Mouse (Mus musculus): ENCODE measurements around the gene Bloc1s2.

Gene Bloc1s2

DNA sequence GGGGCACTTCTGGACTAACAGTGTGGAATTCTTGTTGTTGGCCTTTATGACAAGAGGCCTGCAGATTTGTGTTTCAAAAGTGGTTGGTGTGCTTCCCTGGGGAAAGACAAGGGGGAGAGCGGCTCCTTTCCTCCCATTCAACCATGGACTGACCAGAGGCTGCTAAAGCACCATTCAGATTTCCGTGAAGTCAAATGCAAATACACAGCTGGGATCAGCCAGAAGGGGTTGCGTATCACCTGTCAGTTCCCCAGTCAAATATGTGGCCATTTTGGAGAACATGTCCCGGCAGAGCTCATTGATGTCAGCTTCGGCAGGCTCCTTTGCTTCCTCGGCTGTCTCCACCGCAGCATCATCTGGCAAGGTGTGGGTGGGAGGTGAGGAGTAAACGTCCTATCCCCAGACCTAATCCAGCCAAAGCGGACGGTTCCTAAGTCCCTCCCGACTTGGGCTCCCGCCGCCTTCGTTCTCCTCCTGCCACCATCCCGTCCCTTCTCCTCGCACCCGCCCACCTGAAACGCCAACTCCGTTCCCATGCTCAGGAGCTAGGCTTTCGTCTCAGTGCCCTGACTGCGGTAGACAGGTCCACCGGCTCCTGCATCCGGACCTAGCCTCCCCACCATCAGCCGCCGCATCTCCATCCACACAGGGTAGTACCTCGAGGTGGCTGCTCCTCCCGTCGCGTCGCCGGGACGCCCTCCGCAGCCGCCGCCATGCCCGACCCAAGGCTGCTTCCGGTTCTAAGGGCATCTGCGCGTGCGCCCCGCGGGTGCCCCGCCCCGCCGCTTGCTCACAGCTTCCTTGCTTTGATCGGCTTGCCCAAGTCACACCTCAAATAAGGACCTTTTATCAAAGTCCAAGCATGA lies at the start of gene Bloc1s2:
Gene Bloc1s2 (minus strand): TSS at position 745 of the 866 bp plus-strand sequence.
- DNase-seq, result peak; percentile 90

DNA sequence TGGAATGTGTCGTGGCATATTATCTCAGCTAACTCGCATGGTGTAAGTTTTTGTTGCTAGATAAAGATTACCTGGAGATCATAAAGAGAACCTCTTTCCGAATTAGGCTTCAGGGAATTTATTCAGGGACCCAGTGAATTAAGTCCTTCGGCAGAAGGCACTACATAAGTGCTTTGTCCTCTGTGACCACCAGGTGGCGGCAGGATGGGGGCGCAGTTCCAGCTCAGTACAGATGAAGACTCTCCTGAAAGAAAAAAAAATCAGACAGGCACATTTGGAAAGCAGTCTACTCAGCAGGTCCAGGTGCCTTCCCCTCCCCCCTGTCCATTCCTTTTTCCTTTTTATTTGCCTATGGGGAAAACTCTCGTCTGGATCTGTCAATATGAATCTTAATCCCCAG lies 48.9 kb upstream of the Bloc1s2 start:
- DNase-seq, result peak; percentile 78

DNA sequence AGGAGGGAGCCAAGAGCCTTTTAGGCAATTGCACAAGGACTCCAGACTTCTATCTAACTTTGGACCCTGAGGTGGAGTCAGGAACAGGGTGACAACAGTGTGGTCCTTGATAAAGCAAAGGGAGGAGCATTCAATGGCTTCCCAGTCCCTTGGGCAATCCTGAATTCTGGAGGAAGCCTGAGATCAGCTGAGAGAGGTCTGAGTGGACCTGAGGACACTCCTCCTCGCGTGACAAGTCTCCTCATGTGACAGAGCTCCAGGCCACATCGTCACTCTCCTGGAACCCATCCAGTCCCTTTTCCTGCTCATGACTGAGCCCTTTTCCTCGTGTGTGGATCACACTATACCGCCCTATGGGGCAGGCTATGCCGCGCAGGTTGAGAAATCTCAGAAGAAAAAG lies 47.7 kb upstream of the Bloc1s2 start:
- no peak for DNase-seq

DNA sequence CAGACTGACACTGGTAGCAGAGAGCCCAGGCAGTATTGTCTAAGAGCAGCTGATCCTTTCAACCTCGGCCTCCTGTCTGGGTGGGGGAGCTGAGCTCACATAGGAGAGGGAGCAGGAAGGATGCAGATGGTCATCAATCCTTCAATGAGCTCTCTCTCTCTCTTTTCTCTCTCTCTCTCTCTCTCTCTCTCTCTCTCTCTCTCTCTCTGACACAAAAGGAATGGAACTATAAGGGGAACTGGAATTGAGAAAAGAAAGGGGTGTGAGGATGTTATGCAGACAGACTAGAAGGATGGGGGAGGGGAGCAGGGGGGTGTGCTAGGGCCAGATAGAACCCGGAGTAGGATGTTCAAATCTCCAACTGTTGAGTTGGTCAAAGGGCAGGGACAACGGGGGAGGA lies 46.1 kb upstream of the Bloc1s2 start, which contains the start of gene Pkd2l1:
Gene Pkd2l1 (minus strand): TSS at position 101 of the 400 bp plus-strand sequence.
- no peak for DNase-seq

DNA sequence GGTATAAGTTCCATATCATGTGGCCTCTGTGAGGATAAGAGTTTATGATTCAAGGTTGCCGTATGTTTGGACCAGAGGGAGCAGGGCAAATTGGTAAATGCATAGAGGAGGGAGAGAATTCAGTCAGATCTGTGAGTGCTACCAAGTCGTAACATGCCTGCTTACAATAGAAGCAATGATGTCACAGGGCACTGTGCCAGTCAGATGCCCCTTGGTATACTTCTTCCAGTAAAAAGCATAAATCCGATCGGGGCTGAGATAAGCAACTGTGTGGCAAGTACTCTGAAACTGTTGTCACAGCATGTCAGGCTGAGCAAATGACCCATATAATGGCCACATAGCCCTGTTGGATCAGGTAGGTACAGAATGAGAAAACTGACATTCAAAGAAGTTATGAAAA lies 42.8 kb upstream of the Bloc1s2 start:
- no peak for DNase-seq

DNA sequence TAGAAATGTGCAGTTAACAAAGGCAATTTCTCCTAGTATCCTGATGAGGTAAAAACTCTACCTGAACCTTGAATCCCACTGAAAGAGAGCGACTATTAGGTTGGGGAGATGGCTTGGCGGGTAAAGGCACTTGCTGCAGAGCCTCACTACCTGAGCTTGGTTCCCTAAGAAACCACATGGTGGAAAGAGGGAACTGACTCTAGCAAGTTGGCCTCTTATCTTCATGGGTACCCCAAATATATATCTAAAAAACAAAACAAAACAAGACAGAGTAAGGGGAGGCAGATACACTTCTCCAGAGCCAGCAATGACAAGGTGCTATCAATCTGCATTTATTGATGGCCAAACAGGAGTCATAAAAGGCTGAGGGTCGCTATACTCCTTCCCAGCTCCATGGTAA lies 37.7 kb upstream of the Bloc1s2 start:
- DNase-seq, result no peak

DNA sequence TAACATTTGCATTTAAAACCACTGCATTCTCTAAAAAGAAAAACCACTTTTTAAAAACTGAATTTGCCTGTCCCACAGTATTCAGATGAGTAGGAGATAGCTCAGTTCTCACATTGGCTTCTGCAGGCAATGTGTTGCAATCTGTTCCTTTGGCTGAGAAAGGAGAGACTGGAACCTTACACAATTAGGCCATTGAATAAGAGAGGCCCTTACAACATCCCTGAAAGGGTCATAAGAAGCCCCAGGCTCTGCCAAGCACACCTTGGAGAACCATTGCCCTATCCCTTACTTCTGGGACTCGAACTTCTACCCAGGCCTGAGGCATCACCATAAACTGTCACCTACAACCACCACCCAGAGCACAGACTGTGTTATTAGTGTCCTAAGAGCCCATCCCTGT lies 34.3 kb upstream of the Bloc1s2 start:
- DNase-seq, result no peak

DNA sequence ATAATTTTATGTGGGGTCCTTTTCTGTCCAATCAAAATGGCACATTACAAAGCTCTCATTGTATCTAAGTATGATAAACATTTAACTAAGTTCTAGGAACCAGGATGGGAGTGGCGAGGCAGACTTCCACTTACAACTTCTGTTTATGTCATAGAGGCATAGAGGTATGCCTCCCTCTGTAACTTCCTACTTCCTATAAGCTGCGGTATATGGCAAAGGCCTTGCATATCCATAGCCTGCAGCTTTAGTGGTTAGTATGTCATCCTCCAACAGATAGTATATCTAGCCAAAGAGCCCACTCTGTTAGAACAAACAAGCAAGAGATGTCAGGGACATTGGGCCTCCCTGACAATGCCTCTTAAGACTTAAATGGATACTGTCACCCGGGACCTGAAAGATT lies 30.5 kb upstream of the Bloc1s2 start:
- no peak for DNase-seq

DNA sequence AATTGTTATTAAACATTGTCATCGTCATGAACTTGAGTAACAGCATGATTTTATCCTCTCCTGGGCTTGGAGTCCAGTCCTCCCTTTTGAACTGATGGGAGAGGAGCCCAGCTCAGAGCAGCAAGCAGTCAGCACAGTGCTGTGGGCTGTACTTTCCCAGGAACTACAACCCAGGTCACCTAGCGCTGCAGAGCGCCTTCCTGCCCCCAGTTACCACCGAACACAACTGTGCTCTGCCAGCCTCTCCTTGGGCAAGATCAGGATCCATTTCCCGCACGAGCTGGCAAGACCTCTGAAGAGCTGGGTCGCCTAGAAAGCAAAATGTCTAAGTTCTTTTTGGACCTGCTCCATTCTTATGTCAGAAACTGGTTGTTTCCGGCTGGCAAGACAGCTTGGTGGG lies 28.6 kb upstream of the Bloc1s2 start:
- DNase-seq, result no peak

DNA sequence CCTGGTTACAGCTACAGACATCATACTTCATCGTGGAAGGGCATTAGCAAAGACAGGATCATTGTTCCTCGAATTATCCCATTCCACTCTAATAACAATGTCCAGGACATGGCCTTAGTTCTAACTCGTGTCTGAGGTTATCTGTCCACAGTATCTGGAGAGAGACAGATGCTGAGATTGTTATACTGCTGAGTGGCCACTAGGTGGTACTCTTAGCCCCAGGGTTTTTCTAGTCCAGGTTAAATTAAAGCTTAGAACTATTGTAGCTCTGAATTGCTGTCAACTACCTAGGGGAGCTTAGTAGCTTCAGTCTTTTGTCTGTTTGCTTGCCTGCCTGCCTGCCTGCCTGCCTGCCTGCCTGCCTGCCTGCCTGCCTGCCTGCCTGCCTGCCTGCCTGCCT lies 15.3 kb upstream of the Bloc1s2 start:
- DNase-seq, result peak; percentile 27

DNA sequence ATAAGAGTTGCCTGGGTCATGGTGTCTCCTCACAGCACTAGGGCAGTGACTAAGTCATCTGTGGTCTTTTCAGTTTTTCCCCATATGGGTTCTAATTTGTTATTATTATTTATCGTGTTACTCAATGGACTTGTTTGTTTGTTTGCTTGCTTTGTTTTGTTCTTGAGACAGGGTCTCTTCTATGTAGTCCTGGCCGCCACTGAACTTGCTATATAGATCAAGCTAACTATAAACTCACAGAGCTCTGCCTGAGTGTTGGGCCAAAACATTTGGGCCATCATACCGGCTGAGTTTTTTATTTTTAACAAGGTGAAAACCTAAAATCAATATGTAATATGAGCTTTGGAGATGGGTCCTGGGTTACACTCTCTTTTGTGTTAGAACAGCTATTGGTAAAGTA lies 13.1 kb upstream of the Bloc1s2 start:
- DNase-seq, result no peak

DNA sequence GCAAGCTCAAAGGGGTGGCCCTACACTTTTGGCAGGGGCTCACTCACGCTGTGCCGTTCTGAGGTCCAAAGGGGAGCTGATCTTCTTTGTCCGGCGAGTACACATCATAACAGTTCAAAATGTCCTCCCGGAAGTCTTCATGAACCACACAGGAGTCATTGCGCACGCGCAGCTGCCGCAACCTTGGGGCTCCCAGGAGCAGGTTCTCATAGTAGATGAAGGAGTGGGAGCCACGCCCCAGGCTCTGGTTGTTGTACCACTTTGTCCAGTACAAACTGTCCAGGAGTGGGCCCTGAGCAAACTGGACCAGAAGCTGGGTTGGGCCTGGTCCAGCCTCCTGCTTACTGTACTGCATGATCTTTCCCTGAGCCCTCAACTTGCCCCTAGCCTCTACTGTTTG lies 10.8 kb upstream of the Bloc1s2 start:
- DNase-seq, result no peak

DNA sequence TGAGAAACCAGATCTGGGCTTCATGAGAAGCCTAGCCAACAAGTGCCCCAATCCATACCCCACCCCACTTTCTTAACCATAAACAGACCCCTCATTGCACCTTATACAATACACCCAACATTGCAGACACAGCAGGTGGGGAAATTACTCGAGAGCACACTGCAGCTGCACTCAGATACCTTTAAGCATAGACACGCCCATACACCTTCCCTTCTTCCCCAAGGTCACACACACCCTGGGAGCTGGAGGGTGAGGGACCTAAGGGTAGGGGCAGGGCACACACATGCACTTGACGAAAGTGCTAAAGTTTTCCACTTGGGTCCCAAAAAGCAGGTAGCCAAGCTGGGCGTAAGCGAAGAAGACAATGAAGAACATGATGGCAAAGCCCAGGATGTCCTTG lies 7.5 kb upstream of the Bloc1s2 start:
- DNase-seq, result no peak

DNA sequence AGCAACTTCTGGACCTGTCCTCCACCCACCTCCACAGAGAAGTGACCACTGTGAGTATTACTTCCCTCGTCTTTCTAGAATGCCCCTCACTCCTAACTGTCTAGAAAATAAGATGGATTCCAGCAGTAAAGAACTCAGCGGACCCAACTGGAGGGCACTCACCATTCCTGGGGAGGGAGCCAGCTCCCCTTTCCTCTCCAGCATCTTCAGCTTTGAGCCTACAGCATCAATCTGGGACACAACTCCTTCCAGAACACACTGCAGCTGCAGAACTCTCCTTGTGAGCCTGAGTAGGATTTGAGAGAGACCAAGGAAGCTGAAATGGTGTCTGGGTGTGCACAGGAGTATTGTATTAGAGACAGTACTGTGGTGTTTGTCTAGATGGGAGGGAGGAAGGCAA lies 2.7 kb upstream of the Bloc1s2 start:
- no peak for DNase-seq

DNA sequence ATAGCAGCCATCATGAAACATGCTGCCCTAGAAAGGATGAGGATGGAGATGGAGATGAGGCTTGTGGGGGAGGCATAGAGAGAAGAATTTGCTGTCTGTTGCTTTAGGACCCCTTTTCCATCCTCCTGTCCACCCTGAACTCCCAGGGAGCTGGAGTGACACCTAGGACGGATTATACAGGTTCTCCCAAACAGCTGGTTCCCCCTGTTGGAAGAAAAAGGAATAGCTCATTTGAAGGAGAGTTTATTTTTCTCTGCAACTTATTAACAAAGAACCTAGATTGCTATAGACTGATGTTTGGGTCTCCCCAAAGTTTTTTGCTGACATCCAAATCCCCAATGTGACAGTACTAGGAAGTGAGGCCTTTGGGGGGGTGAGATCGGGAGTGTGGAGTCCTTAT lies 2.1 kb upstream of the Bloc1s2 start:
- DNase-seq, result peak; percentile 4

DNA sequence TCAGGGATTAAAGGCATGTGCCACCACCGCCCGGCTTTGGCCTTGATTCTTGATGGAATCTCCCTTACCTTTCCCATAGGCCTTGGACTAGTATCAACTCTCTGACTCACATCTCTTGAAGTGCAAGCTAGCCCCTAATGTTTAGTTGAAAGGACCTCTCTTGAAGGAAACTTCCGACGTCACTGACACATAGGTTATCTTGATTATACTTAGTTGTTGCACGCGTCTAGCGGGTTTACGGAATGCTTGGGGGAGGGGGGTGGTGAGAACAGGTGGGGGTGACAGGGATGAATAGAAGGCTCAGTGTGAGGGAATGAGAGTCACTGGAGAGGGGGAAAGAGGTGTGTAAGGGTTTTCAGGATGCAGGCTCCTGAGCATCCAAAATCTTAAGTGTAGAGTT lies 705 bp upstream of the Bloc1s2 start:
- no peak for DNase-seq

DNA sequence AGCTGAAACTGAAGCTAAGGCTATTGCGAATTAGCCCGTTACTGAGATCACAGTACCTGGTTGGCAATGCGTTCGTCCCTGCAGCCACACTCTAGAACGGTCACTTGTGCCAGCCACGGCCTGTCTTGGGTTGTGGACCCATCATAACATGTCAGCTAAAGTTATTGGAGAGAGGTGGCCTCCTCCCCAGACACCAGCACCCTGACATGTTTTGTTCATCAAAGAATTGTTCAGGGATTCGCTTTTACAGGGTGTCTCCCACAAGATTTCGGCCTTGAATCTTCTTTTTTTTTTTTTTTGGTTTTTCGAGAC lies 278 bp upstream of the Bloc1s2 start:
- DNase-seq, result no peak

DNA sequence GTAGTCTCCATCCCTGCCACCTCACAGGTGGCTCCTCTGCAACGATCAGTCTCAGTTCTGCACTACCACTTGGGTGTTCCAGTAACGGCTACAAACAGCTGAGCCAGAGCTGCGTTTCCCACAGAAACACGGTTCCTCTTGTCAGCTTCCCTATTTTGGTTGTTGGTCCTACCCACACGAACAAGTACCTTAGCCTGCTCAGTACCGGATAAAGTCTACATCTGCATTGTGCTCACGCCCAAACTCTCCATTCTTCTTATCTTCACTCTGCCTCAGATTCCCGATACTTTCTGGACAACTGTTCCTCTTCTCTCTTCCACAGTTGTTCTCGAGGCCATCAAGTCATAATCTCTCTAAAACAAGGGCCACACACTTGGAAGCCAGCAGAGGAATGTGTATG lies 1.9 kb downstream of the Bloc1s2 start:
- DNase-seq, result no peak

DNA sequence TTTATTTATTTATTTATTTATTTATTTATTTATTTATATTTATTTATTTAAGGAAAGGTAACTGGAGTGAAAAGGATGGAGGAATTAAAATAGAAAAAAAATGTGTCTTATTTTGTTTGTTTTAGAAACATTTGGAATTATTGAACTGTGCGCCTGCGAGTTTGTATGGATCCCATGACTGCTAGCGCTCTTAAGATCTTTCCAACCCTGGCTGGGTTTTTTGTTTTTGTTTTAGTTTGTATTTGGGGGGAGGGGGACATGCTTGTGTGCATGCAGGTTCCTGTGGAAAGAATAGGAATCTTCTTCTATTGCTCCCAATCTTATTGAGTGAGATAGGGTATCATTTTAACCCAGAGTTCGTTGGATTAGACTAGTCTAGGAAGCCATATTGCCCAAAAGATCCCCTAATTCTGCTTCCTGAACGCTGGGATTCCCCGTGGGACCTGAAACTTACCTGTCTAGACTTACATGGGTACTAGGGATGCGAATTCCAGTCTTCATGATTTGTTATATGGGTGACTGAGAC lies 10.2 kb downstream of the Bloc1s2 start:
- DNase-seq, result no peak

DNA sequence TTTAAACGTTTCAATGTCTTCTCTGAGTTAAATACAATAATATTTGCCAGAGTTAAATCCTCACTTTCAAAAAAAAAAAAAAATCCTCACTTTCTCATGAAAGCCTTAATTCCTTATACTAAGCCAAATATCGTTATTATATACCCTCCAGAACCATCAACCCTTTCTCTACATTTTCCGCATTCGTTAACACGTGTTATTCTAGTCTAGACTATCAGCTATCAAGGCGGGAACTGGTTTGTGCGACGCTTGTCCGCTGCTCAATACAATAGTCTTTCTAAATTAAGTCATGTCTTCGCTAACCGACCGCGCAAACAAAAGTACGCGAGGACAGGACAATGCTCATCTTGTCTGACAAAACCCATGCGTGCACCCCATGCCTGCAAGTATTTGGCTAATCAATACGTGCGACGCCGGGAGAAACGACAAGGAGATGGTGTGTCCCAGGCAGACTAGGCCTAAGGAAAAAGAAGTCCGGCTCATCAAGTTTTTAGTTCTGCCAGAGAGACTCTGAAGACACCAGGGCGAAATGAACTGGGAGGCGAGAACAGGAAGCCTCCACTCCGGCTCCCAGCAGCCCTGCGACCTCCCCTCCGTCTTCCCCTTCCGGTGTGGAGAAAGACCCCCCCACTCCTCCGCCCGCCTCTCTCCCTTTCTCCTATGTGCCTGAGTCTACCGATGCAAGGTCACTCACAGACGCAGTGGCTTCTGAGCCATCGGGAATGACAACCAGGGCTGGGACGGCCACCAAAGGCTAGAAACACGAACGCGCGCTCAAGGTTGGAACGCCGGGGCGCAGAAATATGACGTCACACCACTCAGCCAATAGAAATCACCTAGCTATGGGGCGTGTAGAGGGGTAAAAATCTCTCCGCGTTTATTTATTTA lies 10.9 kb downstream of the Bloc1s2 start, which contains the start of gene Cwf19l1:
Gene Cwf19l1 (minus strand): TSS at position 805 of the 888 bp plus-strand sequence.
- DNase-seq, result peak; percentile 93

DNA sequence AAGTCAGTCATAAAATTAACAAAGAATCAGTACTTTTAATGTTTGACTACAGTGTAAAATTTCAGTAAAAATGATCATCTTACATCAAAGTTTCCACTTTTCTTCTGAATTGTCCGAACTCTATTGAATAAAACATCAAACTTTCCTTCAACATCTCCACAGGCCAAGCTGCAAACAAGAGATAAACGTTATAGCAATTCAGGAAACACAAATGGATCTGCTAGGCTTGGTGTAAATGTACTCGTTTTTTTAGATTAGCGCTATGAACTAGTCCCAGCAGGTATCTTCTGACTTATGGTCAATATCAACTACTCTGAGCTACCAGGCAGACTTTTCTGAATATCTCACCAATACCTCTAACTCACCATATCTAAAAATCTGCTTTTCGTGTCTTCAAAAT lies 13.3 kb downstream of the Bloc1s2 start:
- no peak for DNase-seq

DNA sequence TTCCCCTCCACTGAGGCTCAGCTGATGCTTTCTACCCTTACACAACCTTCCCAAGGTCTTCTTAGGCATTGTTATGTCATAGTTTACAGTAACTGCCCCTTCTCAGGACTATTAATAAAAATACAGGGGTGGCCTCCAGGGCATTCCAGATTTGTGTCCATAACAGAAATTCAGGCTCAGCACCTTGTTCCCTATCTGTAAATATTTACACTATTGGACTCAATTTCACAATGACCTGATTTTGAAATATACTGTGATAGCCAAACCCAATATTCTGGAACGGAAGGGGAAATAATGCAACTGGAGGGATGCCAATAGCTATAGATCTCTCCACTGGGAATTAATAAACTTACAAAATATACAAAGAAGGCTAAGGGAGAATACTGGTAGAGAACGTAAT lies 17.7 kb downstream of the Bloc1s2 start:
- DNase-seq, result no peak

DNA sequence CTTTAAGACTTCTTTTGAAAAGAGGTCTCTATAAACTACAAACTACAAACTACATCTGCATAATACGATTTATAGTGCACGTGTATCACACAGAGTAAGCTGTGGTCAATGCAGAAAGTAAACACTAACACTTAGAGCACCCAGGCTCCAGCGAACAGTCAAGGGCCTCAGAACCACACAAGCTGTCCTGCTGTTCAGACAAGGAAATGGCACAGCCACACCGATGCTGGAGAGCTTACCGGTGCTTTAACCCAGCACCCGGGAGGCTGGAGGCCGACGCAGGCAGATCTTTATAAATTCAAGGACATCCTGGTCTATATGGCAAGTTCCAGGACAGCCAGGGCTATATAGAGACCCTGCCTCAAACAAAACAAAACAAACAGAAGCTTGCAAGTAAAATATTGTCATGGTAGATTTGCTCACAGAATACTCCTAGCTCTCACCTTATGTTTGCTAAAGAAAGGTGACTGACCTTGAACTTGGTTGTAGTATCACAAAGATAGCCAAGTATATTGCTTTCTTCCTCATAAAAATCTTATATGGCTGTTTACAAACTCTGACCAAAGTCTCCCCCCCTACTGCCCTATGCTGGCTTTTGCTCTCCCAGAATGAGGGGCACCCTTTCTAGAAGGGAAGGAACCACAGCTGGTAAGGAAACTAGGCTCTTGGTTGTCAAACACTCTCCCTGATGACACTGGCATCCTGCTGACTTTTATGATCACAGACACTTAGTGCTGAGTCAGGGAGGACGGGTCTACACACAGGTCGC lies 18.3 kb downstream of the Bloc1s2 start:
- DNase-seq, result no peak
